Mouse (Mus musculus): ENCODE results near the gene Wif1.

The Wif1 gene

DNA sequence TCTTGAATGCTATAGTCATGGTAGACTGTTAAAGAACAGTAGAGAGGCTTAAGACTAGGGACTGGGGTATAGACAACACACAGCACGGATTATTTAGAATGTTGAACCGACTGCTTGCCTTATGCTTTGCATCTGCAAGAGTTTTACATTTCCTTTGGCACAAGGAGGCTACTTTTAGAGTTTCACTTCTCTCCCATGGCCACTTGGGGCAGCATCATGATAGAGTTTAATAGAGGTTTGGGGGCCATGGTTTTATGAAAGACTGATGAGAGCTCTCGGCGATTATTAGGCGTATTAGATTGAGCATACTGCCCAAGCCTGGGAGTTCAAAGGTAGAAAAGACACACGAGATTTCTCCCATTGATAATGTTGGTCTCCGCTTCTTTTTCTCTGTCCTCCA, 37.0 kb downstream of the Wif1 start:
- DNase-seq (ENCODE audit: inconsistent ontology term): no peak

DNA sequence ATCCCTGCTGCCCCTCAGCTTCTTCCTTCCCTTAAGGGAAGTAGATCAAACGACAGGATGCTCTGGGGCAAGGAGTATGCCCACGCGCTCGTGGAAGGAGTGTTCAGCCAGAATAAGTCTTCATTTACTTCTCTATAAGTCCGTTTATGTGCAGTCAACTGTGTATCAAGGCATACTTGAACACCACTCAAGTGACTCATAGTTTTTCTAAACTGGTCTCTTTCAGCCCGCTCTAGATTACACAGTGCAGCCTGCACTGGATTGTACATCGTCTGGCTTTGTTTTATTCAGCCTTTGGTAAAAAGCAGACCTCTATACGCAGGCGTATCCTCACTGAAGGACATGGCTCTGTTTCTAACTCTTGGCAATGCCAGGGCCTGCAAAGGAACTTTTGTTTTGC, 46.7 kb downstream of the Wif1 start:
- DNase-seq (ENCODE audit: inconsistent ontology term): peak; percentile 14

DNA sequence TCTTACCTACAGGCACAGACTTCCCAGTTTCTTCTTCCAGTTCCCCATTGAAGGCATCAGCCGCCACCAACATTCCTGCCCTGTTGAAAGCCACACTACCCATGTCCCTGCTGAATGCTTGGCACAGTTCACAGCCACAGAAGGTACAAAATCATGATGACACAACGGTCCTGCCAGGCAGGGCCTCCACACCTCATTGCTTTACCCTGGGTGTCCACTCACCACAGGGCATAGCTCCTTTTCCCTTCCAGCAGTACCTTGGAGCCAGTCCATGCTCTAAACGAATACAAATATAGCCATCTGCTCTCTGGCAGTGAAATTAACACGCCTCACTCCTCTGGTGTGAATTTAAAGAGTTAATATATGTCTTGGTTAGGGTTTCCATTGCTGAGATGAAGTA, 49.1 kb downstream of the Wif1 start:
- DNase-seq (ENCODE audit: inconsistent ontology term): no peak

DNA sequence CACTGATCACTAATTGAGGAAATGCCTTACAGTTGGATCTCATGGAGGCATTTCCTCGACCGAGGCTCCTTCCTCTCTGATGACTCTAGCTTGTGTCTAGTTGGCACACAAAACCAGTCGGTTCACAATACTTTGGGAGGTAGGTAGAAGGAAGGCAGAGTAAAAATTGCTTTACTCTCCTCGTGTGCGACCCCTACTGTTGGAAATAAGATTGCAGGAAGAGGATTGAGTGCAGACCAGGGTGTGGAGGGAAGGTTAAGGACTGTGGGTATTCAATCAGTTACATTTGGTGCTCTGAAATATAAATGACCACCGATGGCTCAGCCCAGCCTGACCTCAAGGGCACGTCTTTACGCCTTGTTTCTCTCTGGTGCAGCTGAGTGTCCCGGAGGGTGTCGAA, 49.8 kb downstream of the Wif1 start:
- DNase-seq (ENCODE audit: inconsistent ontology term): no peak

DNA sequence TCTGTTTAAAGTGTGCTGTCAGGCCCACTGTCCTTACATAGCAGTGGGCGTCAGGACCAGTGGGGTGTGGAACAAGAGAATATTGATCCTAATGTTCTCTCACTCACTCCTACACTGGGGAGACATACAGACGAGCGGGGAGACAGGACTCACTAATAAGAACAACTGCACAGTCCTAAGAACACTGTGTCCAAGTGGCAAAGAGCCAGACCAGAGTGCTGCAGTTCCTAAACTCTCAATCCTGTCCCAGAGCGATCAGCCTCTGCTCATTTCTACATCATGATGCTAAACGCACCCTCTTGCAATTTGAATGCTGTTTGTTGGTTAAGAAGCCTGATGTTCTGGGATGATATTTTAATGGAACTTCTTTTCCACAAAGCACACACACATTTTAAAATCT, 54.9 kb downstream of the Wif1 start:
- DNase-seq (ENCODE audit: inconsistent ontology term): no peak

DNA sequence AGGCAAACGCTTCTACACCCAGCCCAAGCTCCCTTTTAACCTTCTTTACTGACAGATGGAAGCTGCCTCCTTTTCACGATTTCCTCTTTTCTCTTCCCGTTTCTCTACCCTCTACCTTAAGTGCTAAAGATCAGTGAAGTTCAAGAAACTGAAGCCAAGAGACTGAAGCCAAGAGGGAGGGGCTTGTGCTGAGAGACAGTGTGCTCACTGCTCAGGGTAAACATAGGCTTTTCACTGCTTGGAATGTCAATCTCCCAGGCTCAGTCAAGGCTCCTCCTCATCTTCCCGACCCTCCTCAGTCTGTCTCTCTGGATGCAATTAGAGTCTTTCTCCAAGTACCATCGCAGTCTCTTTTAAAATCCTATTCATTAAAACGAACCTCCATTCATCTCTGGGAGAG, 55.6 kb downstream of the Wif1 start:
- DNase-seq (ENCODE audit: inconsistent ontology term): peak; percentile 9

DNA sequence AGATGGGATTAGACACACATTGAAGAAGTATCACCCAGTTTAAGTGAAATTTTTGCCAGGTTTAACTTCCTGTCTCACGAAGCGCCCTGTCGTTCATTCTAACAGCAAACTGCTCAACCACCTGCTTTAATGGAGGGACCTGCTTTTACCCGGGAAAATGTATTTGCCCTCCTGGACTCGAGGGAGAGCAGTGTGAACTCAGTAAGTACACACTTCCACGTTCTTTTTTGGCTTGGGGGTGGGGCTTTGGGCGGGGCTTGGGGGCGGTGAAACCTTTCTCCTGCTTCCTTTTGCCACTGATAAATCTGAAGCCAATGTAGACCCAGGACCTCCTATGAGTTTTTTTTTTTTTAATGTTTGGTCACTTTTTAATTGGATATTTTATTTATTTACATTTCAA, 56.2 kb downstream of the Wif1 start:
- no peak for DNase-seq (ENCODE audit: inconsistent ontology term)

DNA sequence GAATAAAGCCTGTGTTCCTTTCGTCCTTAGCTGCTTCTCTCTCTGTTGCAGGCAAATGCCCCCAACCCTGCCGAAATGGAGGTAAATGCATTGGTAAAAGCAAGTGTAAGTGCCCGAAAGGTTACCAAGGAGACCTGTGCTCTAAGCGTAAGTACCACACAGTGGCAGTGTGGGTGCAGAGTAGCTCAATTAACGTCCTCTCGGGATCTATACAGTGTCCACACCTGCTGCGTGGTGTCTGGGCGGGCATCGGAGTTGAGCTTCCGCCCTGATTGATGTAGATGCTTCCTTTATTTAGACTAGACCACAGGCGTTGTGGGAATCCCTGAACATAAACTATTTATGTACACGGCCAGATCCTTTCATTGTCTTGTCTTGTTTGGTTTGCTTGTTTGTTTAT, 62.2 kb downstream of the Wif1 start:
- DNase-seq (ENCODE audit: inconsistent ontology term): no peak

DNA sequence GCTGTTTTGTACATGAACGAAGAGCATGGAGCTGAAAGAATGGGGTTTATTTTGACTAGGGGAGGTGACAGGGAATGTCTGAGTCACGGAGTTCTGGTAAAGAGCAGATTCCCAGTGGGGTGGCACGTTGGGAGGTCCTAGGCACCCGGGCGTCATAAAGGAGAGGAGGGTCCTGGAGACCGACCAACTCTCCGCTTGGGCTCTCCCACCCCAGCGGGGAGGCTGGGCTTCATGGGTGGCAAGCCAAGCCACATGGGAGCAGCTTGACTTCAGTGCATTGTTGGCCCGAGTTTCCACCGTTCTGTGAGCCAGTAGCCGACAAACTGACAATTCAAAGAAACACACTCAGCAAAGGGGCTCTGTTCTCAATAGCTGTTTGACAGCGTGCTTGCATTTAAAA, 64.5 kb downstream of the Wif1 start:
- DNase-seq (ENCODE audit: inconsistent ontology term): peak; percentile 33

DNA sequence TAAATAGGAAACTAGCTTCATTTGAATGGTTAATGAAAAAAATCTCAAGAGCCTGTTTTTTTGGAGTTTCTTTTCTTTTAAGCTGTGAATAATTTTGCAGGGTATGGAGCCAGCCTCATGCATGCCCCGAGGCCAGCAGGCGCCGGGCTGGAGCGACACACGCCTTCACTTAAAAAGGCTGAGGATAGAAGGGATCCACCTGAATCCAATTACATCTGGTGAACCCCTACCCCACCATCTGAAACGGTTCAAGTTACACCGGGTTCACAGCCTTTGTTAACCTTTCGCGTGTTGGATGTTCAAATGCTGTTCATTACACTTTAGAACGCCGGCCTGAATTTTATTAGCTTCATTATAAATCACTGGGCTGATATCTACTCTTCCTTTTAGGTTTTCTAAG, 65.9 kb downstream of the Wif1 start:
- DNase-seq (ENCODE audit: inconsistent ontology term): no peak

DNA sequence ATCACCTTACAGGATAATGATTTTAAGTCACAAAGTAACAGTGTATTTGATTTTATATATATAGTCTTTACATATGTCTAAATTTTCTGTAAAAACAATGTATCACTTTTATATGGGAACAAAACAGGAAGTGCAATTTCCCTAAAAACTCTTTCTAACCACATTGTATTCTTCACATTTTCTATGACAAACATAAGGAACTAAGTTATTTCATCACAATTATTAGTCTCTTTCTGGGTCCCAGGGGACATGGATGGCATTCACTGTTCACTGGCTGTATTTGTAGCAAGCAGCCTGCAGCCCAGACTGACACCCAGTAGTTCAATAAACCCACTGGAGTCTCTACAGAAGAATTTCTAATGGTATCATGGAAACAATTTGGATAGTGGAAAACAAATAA, 82.4 kb downstream of the Wif1 start:
- no peak for DNase-seq (ENCODE audit: inconsistent ontology term)

DNA sequence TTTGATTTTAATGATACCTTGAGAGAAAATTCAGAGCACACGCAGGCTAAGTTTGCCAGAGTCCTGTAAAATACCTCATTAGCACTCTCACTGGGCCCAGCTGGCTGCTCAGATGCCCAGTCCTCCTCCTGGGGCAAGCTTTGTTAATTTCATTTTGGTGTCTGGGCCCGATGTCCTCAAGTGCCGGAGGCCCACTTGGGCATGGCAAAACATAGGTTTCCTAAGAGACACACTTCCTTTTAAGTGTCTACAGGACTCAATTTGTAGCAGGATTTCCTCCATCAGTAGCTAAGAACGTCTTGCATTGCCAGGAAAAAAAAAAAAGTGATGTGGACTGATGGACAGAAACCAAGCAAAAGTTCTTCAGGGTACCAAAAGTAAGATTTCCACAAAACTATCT, 82.9 kb downstream of the Wif1 start:
- no peak for DNase-seq (ENCODE audit: inconsistent ontology term)

DNA sequence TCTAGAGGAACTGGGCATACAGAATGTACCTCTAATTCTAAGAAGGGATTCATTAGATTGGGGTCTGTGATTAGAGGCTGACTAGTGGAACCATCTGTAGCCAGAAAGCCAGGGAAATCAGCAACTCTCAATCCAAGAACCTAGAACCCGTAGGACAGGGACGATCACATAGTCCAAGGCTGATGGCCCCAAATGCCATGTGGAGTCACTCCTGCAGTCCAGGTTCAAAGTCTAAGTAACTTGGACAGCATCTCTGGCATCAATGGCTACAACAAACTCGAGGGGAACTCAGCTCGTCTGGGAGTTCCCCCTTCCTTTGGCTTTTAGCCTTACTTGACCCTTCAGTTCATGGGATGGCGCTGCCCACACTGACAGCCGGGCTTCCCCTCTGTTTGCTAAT, 87.0 kb downstream of the Wif1 start:
- no peak for DNase-seq (ENCODE audit: inconsistent ontology term)

DNA sequence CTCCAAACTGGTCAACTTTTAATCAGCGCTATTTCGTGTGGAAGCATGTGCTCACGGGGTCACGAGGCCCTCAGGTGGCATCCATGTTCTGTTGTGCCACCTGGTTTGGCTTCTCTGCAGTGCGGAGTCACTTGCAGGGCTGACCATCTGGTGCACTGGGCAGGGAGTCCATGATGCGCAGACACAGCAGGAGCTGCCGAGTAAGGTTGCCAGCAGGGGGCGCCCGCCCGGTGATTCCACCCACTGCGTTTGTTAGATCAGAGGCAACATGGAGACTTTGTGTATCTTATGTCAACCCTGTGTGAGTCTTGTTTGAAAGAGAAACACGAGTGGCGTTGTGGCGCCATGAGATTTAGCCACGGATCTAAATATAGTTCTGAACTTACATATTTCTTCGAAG, 90.7 kb downstream of the Wif1 start:
- DNase-seq (ENCODE audit: inconsistent ontology term): no peak

DNA sequence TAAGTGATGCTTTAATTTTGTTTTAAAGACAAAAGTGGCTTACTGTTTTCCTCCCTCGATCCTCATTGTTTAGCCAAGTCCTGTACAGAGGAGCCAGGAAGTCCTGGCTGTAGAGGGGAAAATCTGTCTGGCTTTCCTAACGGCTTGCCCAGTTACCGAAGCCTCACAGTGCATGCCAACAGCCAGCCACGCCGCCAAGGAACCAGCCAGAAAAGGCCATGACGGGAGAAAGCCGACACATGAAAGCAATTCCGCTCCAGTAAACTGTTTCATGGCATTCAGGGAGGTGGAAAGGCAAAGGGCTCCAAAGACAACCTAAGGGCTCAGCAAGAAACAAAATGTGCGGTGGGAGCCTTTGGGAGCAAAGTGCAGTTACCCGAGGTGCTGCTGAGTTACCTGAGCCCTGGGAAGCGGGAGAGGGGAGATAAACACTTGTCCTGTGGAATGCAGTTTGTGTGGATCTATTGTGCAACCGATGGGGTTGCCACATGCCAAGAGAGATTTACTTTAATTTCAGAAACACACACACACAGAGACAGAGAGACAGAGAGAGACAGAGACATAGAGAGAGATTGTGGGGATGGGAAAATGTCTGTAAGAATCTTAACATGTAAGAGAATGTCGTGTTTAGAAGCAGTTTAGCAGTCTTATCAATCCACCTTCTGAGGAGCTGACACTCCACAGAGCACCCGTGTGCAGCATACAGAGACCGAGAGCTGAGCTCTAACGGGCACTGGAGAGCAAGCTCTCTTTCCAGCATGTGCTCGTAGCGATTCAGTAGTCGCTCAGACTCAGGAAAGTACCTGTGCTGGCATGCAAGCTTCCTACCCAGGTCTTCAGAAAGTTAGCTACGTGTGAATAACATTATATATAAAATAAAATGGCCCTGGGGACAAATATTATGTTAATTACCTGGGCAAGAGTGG, 95.5 kb downstream of the Wif1 start:
- DNase-seq (ENCODE audit: inconsistent ontology term): peak; percentile 63

All from Muller cell, postnatal 12 days (primary cell).